Mouse (Mus musculus): ENCODE measurements around the gene Tcf12. TPM values are rescaled to one million over a fixed set of nuclear protein-coding genes. Genes with fewer than 3 reads are reported as not detected.
A peak's percentile ranks its signal among the peaks of the same experiment; 100 is the strongest.

The Tcf12 gene
- total and polyA plus RNA-seq, 3 experiments: 41.4 to 42.3 (median 41.7) TPM

GRCm38 (mm10) chr9:72021512-72021911 lies 90.2 kb downstream of the Tcf12 start:
- H3K9ac ChIP-seq (ENCODE audit: insufficient read depth, low read depth): 0 out of 2 replicates have a peak overlapping the region, but pooled peaks have one; percentile 33
- H3K4me2 ChIP-seq (ENCODE audit: insufficient read depth, low read depth, poor library complexity, severe bottlenecking): 0 out of 2 replicates have a peak overlapping the region, but pooled peaks have one; percentile 36
- TF ChIP-seq E2F4 (IDR thresholded peaks at IDR 0.05; ENCODE audit: insufficient replicate concordance, low read depth, low read length) (no peak), NELFE (IDR thresholded peaks at IDR 0.05; ENCODE audit: low read depth, low read length) (no peak), SMC3 (IDR thresholded peaks at IDR 0.05; ENCODE audit: low read depth, low read length) (no peak), TCF12 (IDR thresholded peaks at IDR 0.05; ENCODE audit: low read depth, low read length) (no peak), JUN (IDR thresholded peaks at IDR 0.05; ENCODE audit: insufficient read depth, low read depth, low read length) (no peak), POLR2AphosphoS2 (IDR thresholded peaks at IDR 0.05; ENCODE audit: low read depth, low read length) (no peak), JUND (conservative IDR thresholded peaks at IDR 0.05; ENCODE audit: low read depth, low read length) (peak; percentile 21; the same call in 1 of the 2 replicates), RAD21 (IDR thresholded peaks at IDR 0.05; ENCODE audit: low read depth, low read length) (no peak), USF1 (IDR thresholded peaks at IDR 0.05; ENCODE audit: low read depth, low read length) (no peak), PAX5 (IDR thresholded peaks at IDR 0.05; ENCODE audit: low read length) (no peak), MAX (IDR thresholded peaks at IDR 0.05; ENCODE audit: low read length) (no peak), IRF4 (IDR thresholded peaks at IDR 0.05; ENCODE audit: low read depth, low read length) (peak; percentile 37; the same call in 1 of the 2 replicates), EP300 (IDR thresholded peaks at IDR 0.05; ENCODE audit: low read length) (peak; percentile 60; the same call in 1 of the 2 replicates)
- dilution Hi-C loops (cut with MboI; ENCODE audit: extremely low pct_ligation_motif_present, extremely low pct_unique_long_range_greater_than_20kb, low sequenced_read_pairs) (no loop called here), in situ Hi-C loops (cut with MboI; ENCODE audit: low pct_ligation_motif_present, low pct_unique_long_range_greater_than_20kb, low sequenced_read_pairs) (no loop called here)
- DNase-seq (ENCODE audit: extremely low read depth): no peak
- H3K4me1 ChIP-seq (ENCODE audit: control insufficient read depth in 1 of 2, insufficient read depth in 2 of 2): peaks cover 0 to under 1% of the 10 kb centered on the region in 2 experiments; a peak in 1 of 4 replicates
- no peak overlapping the region for H3K4me3 ChIP-seq (replicated peaks in 1 of 3; ENCODE audit: low read depth in 2 of 3, low read length in 2 of 3, poor library complexity in 1 of 3)
- H3K27ac ChIP-seq (ENCODE audit: insufficient read depth, low read depth): no peak overlapping the region
- no peaks in the 10 kb centered on the region for H3K27me3 ChIP-seq (replicated peaks)
- no peaks in the 10 kb centered on the region for H3K36me3 ChIP-seq (replicated peaks in 1 of 2; ENCODE audit: control insufficient read depth in 1 of 2, insufficient read depth in 1 of 2, low read length in 1 of 2)
- H3K9me3 ChIP-seq (replicated peaks; ENCODE audit: low read length): no peaks in the 10 kb centered on the region
- H3K79me2 ChIP-seq (replicated peaks; ENCODE audit: control insufficient read depth, extremely low read depth, insufficient read depth, poor library complexity, severe bottlenecking): peaks cover 19% of the 10 kb centered on the region

- H3K36me3 ChIP-seq (replicated peaks in 1 of 2; ENCODE audit: control insufficient read depth in 1 of 2, insufficient read depth in 1 of 2, low read length in 1 of 2): no peaks in the 10 kb centered on the region
- dilution Hi-C loops (cut with MboI; ENCODE audit: extremely low pct_ligation_motif_present, extremely low pct_unique_long_range_greater_than_20kb, low sequenced_read_pairs) (no loop called here), in situ Hi-C loops (cut with MboI; ENCODE audit: low pct_ligation_motif_present, low pct_unique_long_range_greater_than_20kb, low sequenced_read_pairs) (no loop called here)
Observed at GRCm38 (mm10) chr9:72016021-72016420, 95.7 kb downstream of the Tcf12 start.

More at GRCm38 (mm10) chr9:72016021-72016420, 95.7 kb downstream of the Tcf12 start:
- Histone ChIP-seq H3K9me3 (replicated peaks; ENCODE audit: low read length) (no peaks in the 10 kb centered on the region), H3K27me3 (replicated peaks) (no peaks in the 10 kb centered on the region), H3K4me3 (replicated peaks in 1 of 3; ENCODE audit: low read depth in 2 of 3, low read length in 2 of 3, poor library complexity in 1 of 3) (no peak overlapping the region), H3K4me2 (ENCODE audit: insufficient read depth, low read depth, poor library complexity, severe bottlenecking) (peak overlapping the region; percentile 50; the same call in 1 of the 2 replicates), H3K9ac (ENCODE audit: insufficient read depth, low read depth) (no peak overlapping the region), H3K27ac (ENCODE audit: insufficient read depth, low read depth) (peak overlapping the region; percentile 83), H3K4me1 (ENCODE audit: control insufficient read depth in 1 of 2, insufficient read depth in 2 of 2) (peaks cover 9 to 34% of the 10 kb centered on the region in 2 experiments), H3K79me2 (replicated peaks; ENCODE audit: control insufficient read depth, extremely low read depth, insufficient read depth, poor library complexity, severe bottlenecking) (peaks cover 20% of the 10 kb centered on the region)
- DNase-seq (ENCODE audit: extremely low read depth): no peak
- no peak for TF ChIP-seq CHD2 (IDR thresholded peaks at IDR 0.05; ENCODE audit: low read length)
- no peak for TF ChIP-seq E2F4 (IDR thresholded peaks at IDR 0.05; ENCODE audit: insufficient replicate concordance, low read depth, low read length)
- TF ChIP-seq POLR2AphosphoS2 (IDR thresholded peaks at IDR 0.05; ENCODE audit: low read depth, low read length): no peak
- TF ChIP-seq PAX5 (IDR thresholded peaks at IDR 0.05; ENCODE audit: low read length): no peak
- no peak for TF ChIP-seq KAT2A (IDR thresholded peaks at IDR 0.05; ENCODE audit: insufficient replicate concordance, low read length)
- TF ChIP-seq ETS1 (conservative IDR thresholded peaks at IDR 0.05; ENCODE audit: low read depth, low read length): no peak
- no peak for TF ChIP-seq RCOR1 (conservative IDR thresholded peaks at IDR 0.05; ENCODE audit: low read depth, low read length)
- no peak for TF ChIP-seq MYC (IDR thresholded peaks at IDR 0.05; ENCODE audit: low read depth, low read length)
- no peak for TF ChIP-seq ELF1 (IDR thresholded peaks at IDR 0.05; ENCODE audit: low read depth, low read length)
- no peak for TF ChIP-seq NRF1 (IDR thresholded peaks at IDR 0.05; ENCODE audit: low read depth, low read length)
- TF ChIP-seq USF2 (conservative IDR thresholded peaks at IDR 0.05; ENCODE audit: low read depth, low read length): no peak
- TF ChIP-seq MAFK (IDR thresholded peaks at IDR 0.05; ENCODE audit: insufficient replicate concordance, low read length): no peak

All from CH12.LX (cell line).